Mouse (Mus musculus) liver, embryonic 12.5 days (tissue): ENCODE measurements around the gene Anks1b. TPM values are rescaled to one million over a fixed set of nuclear protein-coding genes. Genes with fewer than 3 reads are reported as not detected.

Experiments
- ATAC-seq: fragments of 200-750 bp; cut with Nextera tagmentation; 2 replicates; pipeline ENCODE4 v1.8.0; 2017; ENCODE audit warnings: moderate number of reproducible peaks, mild to moderate bottlenecking, moderate library complexity
- H3K27ac ChIP-seq: fragments of 300-500 bp; sonication (generic); 2 replicates; pipeline ENCODE4 v1.5.1; 2016; ENCODE audit warnings: mild to moderate bottlenecking
- H3K27me3 ChIP-seq: fragments of 300-500 bp; sonication (generic); replicated peaks from 2 replicates; pipeline ENCODE4 v1.6.1; 2016; ENCODE audit warnings: mild to moderate bottlenecking, moderate library complexity
- H3K36me3 ChIP-seq: fragments of 300-500 bp; sonication (generic); 2 replicates; pipeline ENCODE4 v1.6.1; 2016; ENCODE audit warnings: mild to moderate bottlenecking, moderate library complexity
- H3K4me1 ChIP-seq: fragments of 300-500 bp; sonication (generic); 2 replicates; pipeline ENCODE4 v1.6.1; 2016
- H3K4me2 ChIP-seq: fragments of 300-500 bp; sonication (generic); 2 replicates; pipeline ENCODE4 v1.6.1; 2016; ENCODE audit warnings: mild to moderate bottlenecking, moderate library complexity
- H3K4me3 ChIP-seq: fragments of 300-500 bp; sonication (generic); 2 replicates; pipeline ENCODE4 v1.5.1; 2016; ENCODE audit warnings: mild to moderate bottlenecking, moderate library complexity
- H3K9ac ChIP-seq: fragments of 300-500 bp; sonication (generic); 2 replicates; pipeline ENCODE4 v1.6.1; 2016; ENCODE audit warnings: mild to moderate bottlenecking, moderate library complexity
- H3K9me3 ChIP-seq: fragments of 300-500 bp; sonication (generic); replicated peaks from 2 replicates; pipeline ENCODE4 v1.6.1; 2016; ENCODE audit warnings: mild to moderate bottlenecking, moderate library complexity
- WGBS: fragments of 180-500 bp; shearing (Covaris S2); methylation state at CpG from one replicate; pipeline ENCODE4 v1.1.7; 2016; ENCODE audit not compliant: insufficient replicate concordance; 5-methylcytosine and 5-hydroxymethylcytosine counted together
- polyA plus RNA-seq: library from polyadenylated mRNA; unstranded; fragments of >200 nt; fragmentation: Nextera tagmentation; extraction: Ambion mirVana; gene quantifications from 2 replicates; pipeline ENCODE4 v1.2.1, GENCODE M21; 2016

Anks1b gene
- polyA plus RNA-seq, 1 experiment from 2014 or later: 0.02 TPM

- Histone ChIP-seq H3K36me3 (no peaks in the 10 kb centered on the region), H3K9me3 (0 out of 2 replicates have a peak, but pooled peaks cover 5% of the 10 kb centered on the region), H3K27me3 (no peaks in the 10 kb centered on the region), H3K4me2 (no peak overlapping the region), H3K9ac (no peak overlapping the region), H3K4me3 (no peak overlapping the region), H3K4me1 (no peaks in the 10 kb centered on the region), H3K27ac (no peak overlapping the region)
- ATAC-seq: no peak
- WGBS: 39% methylated on average over 1 of the region's 1 CpGs
Measured at GRCm38 (mm10) chr10:90531813-90532212, 658.5 kb downstream of the Anks1b start.

- Histone ChIP-seq H3K27ac (no peak overlapping the region), H3K4me1 (no peaks in the 10 kb centered on the region), H3K9me3 (0 out of 2 replicates have a peak, but pooled peaks cover 5% of the 10 kb centered on the region), H3K4me2 (no peak overlapping the region), H3K4me3 (no peak overlapping the region), H3K9ac (no peak overlapping the region), H3K27me3 (no peaks in the 10 kb centered on the region), H3K36me3 (no peaks in the 10 kb centered on the region)
- no peak for ATAC-seq
- 73% methylated on average over 2 of the region's 2 CpGs for WGBS
Measured at GRCm38 (mm10) chr10:90535370-90535769, 662.1 kb downstream of the Anks1b start.

GRCm38 (mm10) chr10:90546635-90547034 lies 673.3 kb downstream of the Anks1b start:
- Histone ChIP-seq H3K9ac (no peak overlapping the region), H3K27ac (no peak overlapping the region), H3K27me3 (no peaks in the 10 kb centered on the region), H3K4me3 (no peak overlapping the region), H3K4me1 (no peaks in the 10 kb centered on the region), H3K36me3 (no peaks in the 10 kb centered on the region), H3K4me2 (no peak overlapping the region), H3K9me3 (no peaks in the 10 kb centered on the region)
- no peak for ATAC-seq
- WGBS: 37% methylated on average over 3 of the region's 3 CpGs

- Histone ChIP-seq H3K9ac (no peak overlapping the region), H3K9me3 (0 out of 2 replicates have a peak, but pooled peaks cover 10% of the 10 kb centered on the region), H3K4me2 (no peak overlapping the region), H3K36me3 (no peaks in the 10 kb centered on the region), H3K27me3 (no peaks in the 10 kb centered on the region), H3K4me3 (no peak overlapping the region), H3K4me1 (no peaks in the 10 kb centered on the region), H3K27ac (no peak overlapping the region)
- ATAC-seq: no peak
- WGBS: 77% methylated on average over 7 of the region's 7 CpGs
Measured at GRCm38 (mm10) chr10:90562906-90563305, 689.6 kb downstream of the Anks1b start.

GRCm38 (mm10) chr10:90576191-90577098 lies 703.1 kb downstream of the Anks1b start:
- ATAC-seq: no peak

GRCm38 (mm10) chr10:90577099-90577461 lies 703.8 kb downstream of the Anks1b start:
- no peaks in the 10 kb centered on the region for H3K27me3 ChIP-seq
- no peak for ATAC-seq
- no peaks in the 10 kb centered on the region for H3K4me1 ChIP-seq
- H3K4me3 ChIP-seq: no peak overlapping the region
- no peaks in the 10 kb centered on the region for H3K36me3 ChIP-seq
- H3K9ac ChIP-seq: no peak overlapping the region
- H3K4me2 ChIP-seq: no peak overlapping the region
- no peaks in the 10 kb centered on the region for H3K9me3 ChIP-seq
- 61% methylated on average over 6 of the region's 6 CpGs for WGBS
- H3K27ac ChIP-seq: no peak overlapping the region

More at GRCm38 (mm10) chr10:90576191-90577098, 703.1 kb downstream of the Anks1b start:
- WGBS: 40% methylated on average over 29 of the region's 29 CpGs
- no peak overlapping the region for H3K27ac ChIP-seq
- no peaks in the 10 kb centered on the region for H3K36me3 ChIP-seq
- H3K4me1 ChIP-seq: no peaks in the 10 kb centered on the region
- no peaks in the 10 kb centered on the region for H3K9me3 ChIP-seq
- no peak overlapping the region for H3K4me3 ChIP-seq
- peak overlapping the region; percentile 32; the same call in 1 of the 2 replicates for H3K4me2 ChIP-seq
- H3K9ac ChIP-seq: no peak overlapping the region
- H3K27me3 ChIP-seq: no peaks in the 10 kb centered on the region

- no peak overlapping the region for H3K4me2 ChIP-seq
- no peak overlapping the region for H3K4me3 ChIP-seq
- H3K4me1 ChIP-seq: no peaks in the 10 kb centered on the region
- H3K27ac ChIP-seq: no peak overlapping the region
- no peak overlapping the region for H3K9ac ChIP-seq
- no peak for ATAC-seq
- no peaks in the 10 kb centered on the region for H3K36me3 ChIP-seq
- H3K27me3 ChIP-seq: no peaks in the 10 kb centered on the region
- H3K9me3 ChIP-seq: no peaks in the 10 kb centered on the region
- 66% methylated on average over 9 of the region's 9 CpGs for WGBS
Measured at GRCm38 (mm10) chr10:90577777-90578176, 704.5 kb downstream of the Anks1b start.

- H3K9ac ChIP-seq: no peak overlapping the region
- H3K9me3 ChIP-seq: no peaks in the 10 kb centered on the region
- no peaks in the 10 kb centered on the region for H3K4me1 ChIP-seq
- no peak overlapping the region for H3K27ac ChIP-seq
- no peak overlapping the region for H3K4me3 ChIP-seq
- no peak for ATAC-seq
- H3K27me3 ChIP-seq: no peaks in the 10 kb centered on the region
- no peak overlapping the region for H3K4me2 ChIP-seq
- no peaks in the 10 kb centered on the region for H3K36me3 ChIP-seq
- 51% methylated on average over 5 of the region's 5 CpGs for whole genome bisulfite sequencing
Measured at GRCm38 (mm10) chr10:90579970-90580369, 706.7 kb downstream of the Anks1b start.

- Histone ChIP-seq H3K27ac (no peak overlapping the region), H3K4me2 (no peak overlapping the region), H3K4me3 (no peak overlapping the region), H3K4me1 (no peaks in the 10 kb centered on the region), H3K27me3 (no peaks in the 10 kb centered on the region), H3K9me3 (no peaks in the 10 kb centered on the region), H3K9ac (no peak overlapping the region), H3K36me3 (no peaks in the 10 kb centered on the region)
- ATAC-seq: no peak
- 50% methylated on average over 4 of the region's 4 CpGs for WGBS
Measured at GRCm38 (mm10) chr10:90584052-90584451, 710.7 kb downstream of the Anks1b start.

- Histone ChIP-seq H3K27me3 (no peaks in the 10 kb centered on the region), H3K4me2 (no peak overlapping the region), H3K4me3 (no peak overlapping the region), H3K4me1 (no peaks in the 10 kb centered on the region), H3K27ac (no peak overlapping the region), H3K36me3 (no peaks in the 10 kb centered on the region), H3K9me3 (0 out of 2 replicates have a peak, but pooled peaks cover 4% of the 10 kb centered on the region), H3K9ac (no peak overlapping the region)
- WGBS: 30% methylated on average over 3 of the region's 3 CpGs
- no peak for ATAC-seq
Measured at GRCm38 (mm10) chr10:90596142-90596541, 722.8 kb downstream of the Anks1b start.

GRCm38 (mm10) chr10:90596576-90596975 lies 723.3 kb downstream of the Anks1b start:
- Histone ChIP-seq H3K4me3 (no peak overlapping the region), H3K27me3 (no peaks in the 10 kb centered on the region), H3K9ac (no peak overlapping the region), H3K4me2 (no peak overlapping the region), H3K27ac (no peak overlapping the region), H3K36me3 (no peaks in the 10 kb centered on the region), H3K9me3 (0 out of 2 replicates have a peak, but pooled peaks cover 4% of the 10 kb centered on the region), H3K4me1 (no peaks in the 10 kb centered on the region)
- ATAC-seq: no peak
- WGBS: 17% methylated on average over 3 of the region's 3 CpGs

- no peak for ATAC-seq
- no peak overlapping the region for H3K27ac ChIP-seq
- no peak overlapping the region for H3K9ac ChIP-seq
- H3K4me3 ChIP-seq: no peak overlapping the region
- H3K27me3 ChIP-seq: no peaks in the 10 kb centered on the region
- H3K4me1 ChIP-seq: no peaks in the 10 kb centered on the region
- no peak overlapping the region for H3K4me2 ChIP-seq
- H3K9me3 ChIP-seq: no peaks in the 10 kb centered on the region
- H3K36me3 ChIP-seq: no peaks in the 10 kb centered on the region
Measured at GRCm38 (mm10) chr10:90599149-90599548, 725.8 kb downstream of the Anks1b start.
